Mouse (Mus musculus): ENCODE data around the gene Mmachc. TPM values are rescaled to one million over a fixed set of nuclear protein-coding genes. Genes with fewer than 3 reads are reported as not detected.

Mmachc gene
- total and polyA plus RNA-seq, 3 experiments: 10.0 to 32.1 (median 15.4) TPM

- H3K4me2 ChIP-seq (ENCODE audit: insufficient read depth, low read depth, poor library complexity, severe bottlenecking): no peak overlapping the region
- H3K27me3 ChIP-seq (replicated peaks): no peaks in the 10 kb centered on the region
- H3K36me3 ChIP-seq (replicated peaks in 1 of 2; ENCODE audit: control insufficient read depth in 1 of 2, insufficient read depth in 1 of 2, low read length in 1 of 2): peaks cover 0 to 3% of the 10 kb centered on the region in 2 experiments
- in situ Hi-C loops (cut with MboI; ENCODE audit: low pct_ligation_motif_present, low pct_unique_long_range_greater_than_20kb, low sequenced_read_pairs): no loop called here
- peak; percentile 17; the same call in 1 of the 2 replicates for TF ChIP-seq BHLHE40 (IDR thresholded peaks at IDR 0.05; ENCODE audit: low read depth, low read length)
- TF ChIP-seq ZKSCAN1 (IDR thresholded peaks at IDR 0.05; ENCODE audit: borderline replicate concordance, low read depth, low read length): no peak
- dilution Hi-C loops (cut with MboI; ENCODE audit: extremely low pct_ligation_motif_present, extremely low pct_unique_long_range_greater_than_20kb, low sequenced_read_pairs): no loop called here
- H3K27ac ChIP-seq (ENCODE audit: insufficient read depth, low read depth): no peak overlapping the region
- H3K79me2 ChIP-seq (replicated peaks; ENCODE audit: control insufficient read depth, extremely low read depth, insufficient read depth, poor library complexity, severe bottlenecking): no peaks in the 10 kb centered on the region
- no peaks in the 10 kb centered on the region for H3K9me3 ChIP-seq (replicated peaks; ENCODE audit: low read length)
- no peak overlapping the region for H3K9ac ChIP-seq (ENCODE audit: insufficient read depth, low read depth)
- no peaks in the 10 kb centered on the region for H3K4me1 ChIP-seq (ENCODE audit: control insufficient read depth in 1 of 2, insufficient read depth in 2 of 2)
- no peak overlapping the region for H3K4me3 ChIP-seq (replicated peaks in 1 of 3; ENCODE audit: low read depth in 2 of 3, low read length in 2 of 3, poor library complexity in 1 of 3)
- DNase-seq (ENCODE audit: extremely low read depth): no peak
These were observed 41.5 kb upstream of the Mmachc start for GRCm38 (mm10) chr4:116749750-116750149.

GRCm38 (mm10) chr4:116738972-116739751 lies 31.0 kb upstream of the Mmachc start:
- no peak overlapping the region for H3K4me3 ChIP-seq (replicated peaks in 1 of 3; ENCODE audit: low read depth in 2 of 3, low read length in 2 of 3, poor library complexity in 1 of 3)
- H3K79me2 ChIP-seq (replicated peaks; ENCODE audit: control insufficient read depth, extremely low read depth, insufficient read depth, poor library complexity, severe bottlenecking): no peaks in the 10 kb centered on the region
- peaks cover 0 to 5% of the 10 kb centered on the region in 2 experiments for H3K36me3 ChIP-seq (replicated peaks in 1 of 2; ENCODE audit: control insufficient read depth in 1 of 2, insufficient read depth in 1 of 2, low read length in 1 of 2)
- no peak overlapping the region for H3K27ac ChIP-seq (ENCODE audit: insufficient read depth, low read depth)
- no peak for DNase-seq (ENCODE audit: extremely low read depth)
- no peak overlapping the region for H3K9ac ChIP-seq (ENCODE audit: insufficient read depth, low read depth)
- in situ Hi-C loops (cut with MboI; ENCODE audit: low pct_ligation_motif_present, low pct_unique_long_range_greater_than_20kb, low sequenced_read_pairs): no loop called here
- no peaks in the 10 kb centered on the region for H3K4me1 ChIP-seq (ENCODE audit: control insufficient read depth in 1 of 2, insufficient read depth in 2 of 2)
- no peaks in the 10 kb centered on the region for H3K9me3 ChIP-seq (replicated peaks; ENCODE audit: low read length)
- dilution Hi-C loops (cut with MboI; ENCODE audit: extremely low pct_ligation_motif_present, extremely low pct_unique_long_range_greater_than_20kb, low sequenced_read_pairs): no loop called here
- H3K4me2 ChIP-seq (ENCODE audit: insufficient read depth, low read depth, poor library complexity, severe bottlenecking): no peak overlapping the region
- TF ChIP-seq USF1 (IDR thresholded peaks at IDR 0.05; ENCODE audit: low read depth, low read length) (no peak), ZNF384 (IDR thresholded peaks at IDR 0.05; ENCODE audit: low read depth, low read length) (no peak), ELF1 (IDR thresholded peaks at IDR 0.05; ENCODE audit: low read depth, low read length) (no peak), POLR2A (IDR thresholded peaks at IDR 0.05; ENCODE audit: low read depth, low read length) (no peak), BHLHE40 (IDR thresholded peaks at IDR 0.05; ENCODE audit: low read depth, low read length) (no peak), USF2 (conservative IDR thresholded peaks at IDR 0.05; ENCODE audit: low read depth, low read length) (no peak), NELFE (IDR thresholded peaks at IDR 0.05; ENCODE audit: low read depth, low read length) (no peak), UBTF (IDR thresholded peaks at IDR 0.05; ENCODE audit: low read depth, low read length) (no peak), ZKSCAN1 (IDR thresholded peaks at IDR 0.05; ENCODE audit: borderline replicate concordance, low read depth, low read length) (no peak), RAD21 (IDR thresholded peaks at IDR 0.05; ENCODE audit: low read depth, low read length) (no peak), GABPA (IDR thresholded peaks at IDR 0.05; ENCODE audit: insufficient replicate concordance, low read depth, low read length) (no peak), RCOR1 (conservative IDR thresholded peaks at IDR 0.05; ENCODE audit: low read depth, low read length) (no peak), EP300 (IDR thresholded peaks at IDR 0.05; ENCODE audit: low read length) (no peak), JUN (IDR thresholded peaks at IDR 0.05; ENCODE audit: insufficient read depth, low read depth, low read length) (no peak), CHD1 (IDR thresholded peaks at IDR 0.05; ENCODE audit: low read depth, low read length) (no peak)
- H3K27me3 ChIP-seq (replicated peaks): no peaks in the 10 kb centered on the region

Measured in CH12.LX (cell line).